Mouse (Mus musculus): ENCODE results near the gene Vat1l. TPM values are rescaled to one million over a fixed set of nuclear protein-coding genes. Genes with fewer than 3 reads are reported as not detected.
A peak's percentile ranks its signal among the peaks of the same experiment; 100 is the strongest.

Gene Vat1l
- total RNA-seq, 2 experiments from 2014 or later = not detected

- no peak for ATAC-seq (replicated peaks; ENCODE audit: low FRiP score, low TSS enrichment, poor library complexity, severe bottlenecking)
Observed at GRCm38 (mm10) chr8:114384189-114384588, 178.8 kb downstream of the Vat1l start.

- no peak for ATAC-seq (replicated peaks; ENCODE audit: low FRiP score, low TSS enrichment, poor library complexity, severe bottlenecking)
Observed at GRCm38 (mm10) chr8:114387494-114387893, 182.1 kb downstream of the Vat1l start.

- ATAC-seq (replicated peaks; ENCODE audit: low FRiP score, low TSS enrichment, poor library complexity, severe bottlenecking) = 0 out of 2 replicates have a peak, but pooled peaks have one; percentile 41
Observed at GRCm38 (mm10) chr8:114390465-114391254, 185.2 kb downstream of the Vat1l start.

GRCm38 (mm10) chr8:114398326-114398725, 192.9 kb downstream of the Vat1l start:
- ATAC-seq (replicated peaks; ENCODE audit: low FRiP score, low TSS enrichment, poor library complexity, severe bottlenecking) = no peak

GRCm38 (mm10) chr8:114399273-114399672, 193.9 kb downstream of the Vat1l start:
- ATAC-seq (replicated peaks; ENCODE audit: low FRiP score, low TSS enrichment, poor library complexity, severe bottlenecking) = no peak

GRCm38 (mm10) chr8:114401679-114402078, 196.3 kb downstream of the Vat1l start:
- ATAC-seq (replicated peaks; ENCODE audit: low FRiP score, low TSS enrichment, poor library complexity, severe bottlenecking) = no peak

- ATAC-seq (replicated peaks; ENCODE audit: low FRiP score, low TSS enrichment, poor library complexity, severe bottlenecking) = no peak
Observed at GRCm38 (mm10) chr8:114411421-114411820, 206.0 kb downstream of the Vat1l start.

- ATAC-seq (replicated peaks; ENCODE audit: low FRiP score, low TSS enrichment, poor library complexity, severe bottlenecking) = no peak
Observed at GRCm38 (mm10) chr8:114417786-114418185, 212.4 kb downstream of the Vat1l start, which contains the start of gene Clec3a. Gene Clec3a (plus strand): TSS chr8:114418086.

- ATAC-seq (replicated peaks; ENCODE audit: low FRiP score, low TSS enrichment, poor library complexity, severe bottlenecking) = no peak
Observed at GRCm38 (mm10) chr8:114418486-114418885, 213.1 kb downstream of the Vat1l start.

GRCm38 (mm10) chr8:114418904-114419303, 213.5 kb downstream of the Vat1l start:
- ATAC-seq (replicated peaks; ENCODE audit: low FRiP score, low TSS enrichment, poor library complexity, severe bottlenecking) = no peak

GRCm38 (mm10) chr8:114421544-114421943, 216.1 kb downstream of the Vat1l start:
- ATAC-seq (replicated peaks; ENCODE audit: low FRiP score, low TSS enrichment, poor library complexity, severe bottlenecking) = no peak

Other genes starting within 250 kb of the Vat1l start
- 23.5 and 24.3 TPM in 2 replicates for gene Nudt7, start 72.1 kb upstream of the Vat1l start, total RNA-seq (2014; fragmentation: Nextera tagmentation)
- 6.7 and 28.6 TPM in 2 replicates for gene Nudt7, start 72.1 kb upstream of the Vat1l start, total RNA-seq (2017)
- not detected in 2 replicates for gene Clec3a, start 212.5 kb downstream of the Vat1l start, total RNA-seq (2014; fragmentation: Nextera tagmentation)
- gene Clec3a, start 212.5 kb downstream of the Vat1l start, total RNA-seq (2017) = not detected in 2 replicates
- gene Wwox, start 234.0 kb downstream of the Vat1l start, total RNA-seq (2014; fragmentation: Nextera tagmentation) = 28.7 and 31.9 TPM in 2 replicates
- gene Wwox, start 234.0 kb downstream of the Vat1l start, total RNA-seq (2017) = 8.5 and 10.3 TPM in 2 replicates

Data from megakaryocyte-erythroid progenitor cell, adult 5-6 weeks (primary cell).